17 mouse cellular contexts compared by ENCODE assay signal in genomic region chr14:31901901-31902300, GRCm38 (mm10).
DNase-seq lines count a peak whose midpoint lies in the region; ATAC-seq and TF ChIP-seq lines count a peak whose summit lies in the region.
"Had no signal": no experiment of that assay in that cellular context is flagged by ENCODE, and none has a peak within 500 bp of the region (broad histone marks: within the 10 kb centered on the region; RNA-seq: fewer than 3 reads in every experiment).

No protein-coding gene starts in this region.

- in situ Hi-C loops in Patski (cut with MboI; ENCODE audit: low pct_unique_long_range_greater_than_20kb): no loop called here

- CTCF ChIA-PET in Patski (lab: Charles Lee): no interaction called here

- POLR2A ChIA-PET in Patski (lab: Charles Lee): no interaction called here

- peak; percentile 85 for DNase-seq in heart, adult 11 months
- no peak for DNase-seq in heart, adult 9 months (ENCODE audit: low spot score in 2 of 2)
- DNase-seq in kidney, adult 9 months: peak; percentile 31
- no peak for DNase-seq in kidney, adult 18-20 months
- DNase-seq in Patski (ENCODE audit: low read depth, low spot score): peak; percentile 35
- peak; percentile 7 for DNase-seq in fat pad, adult 2 months (ENCODE audit: extremely low read depth, low read depth, low spot score)
- no peak for DNase-seq in cerebellum, adult 11-12 months
- DNase-seq: cerebellum, postnatal 25 days; gastrocnemius, postnatal 10 days; lung, postnatal 4 days; right cerebral cortex, adult 18-20 months had no signal

- no peaks in the 10 kb centered on the region for H3K27me3 ChIP-seq in Patski
- H3K27me3 ChIP-seq: forebrain, embryonic 15.5 days; hindbrain, embryonic 15.5 days; limb, embryonic 13.5 days; liver, embryonic 15.5 days; midbrain, embryonic 12.5 days; stomach, embryonic 15.5 days had no signal

- no peak for ATAC-seq in Patski
- ATAC-seq: forebrain, embryonic 15.5 days had no signal

- TF ChIP-seq CTCF in Patski (IDR thresholded peaks at IDR 0.05): no peak

Comparison
In these comparisons a context has a peak if more than half of its experiments do, and no peak if none do; other contexts are left out.
1. DNase-seq: peak in heart, adult 11 months (single experiment), kidney, adult 9 months (single experiment), Patski (single experiment) and fat pad, adult 2 months (single experiment); none in heart, adult 9 months (0 of 2), kidney, adult 18-20 months (single experiment) and cerebellum, adult 11-12 months (single experiment).